Mouse (Mus musculus): ENCODE measurements at regions not wholly inside any gene's neighbourhood (a gene's known extent, or its start where the extent isn't known, plus 50 kb on each side); places are given as distances from the start of the nearest gene placed in this dataset.

DNA sequence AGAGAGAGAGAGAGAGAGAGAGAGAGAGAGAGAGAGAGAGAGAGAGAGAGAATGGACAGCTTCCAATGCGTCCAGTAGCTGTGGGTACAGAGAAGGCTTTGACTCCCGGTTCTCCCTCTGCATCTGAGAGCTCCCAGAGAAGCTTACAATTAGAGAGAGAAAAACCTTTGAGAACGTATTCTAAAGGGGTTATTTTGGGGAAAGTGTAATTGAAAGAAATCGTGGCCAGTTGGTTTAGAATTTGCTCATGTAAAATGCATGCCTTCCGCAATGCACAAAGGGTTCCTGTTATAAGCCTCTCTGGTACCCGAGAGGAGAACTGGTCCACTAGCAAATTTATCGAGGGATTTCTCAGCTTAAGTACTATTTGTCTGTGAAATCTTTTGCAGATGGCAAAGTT is 68.2 kb upstream of the Peli2 start:
- WGBS: 48% methylated on average over 7 of the region's 7 CpGs
- Histone ChIP-seq H3K9ac (ENCODE audit: low read length) (no peak overlapping the region), H3K4me2 (no peak overlapping the region), H3K27ac (ENCODE audit: low read depth, low read length) (no peak overlapping the region), H3K9me3 (ENCODE audit: control insufficient read depth, low read length) (no peaks in the 10 kb centered on the region; the same call in 1 of the 2 replicates), H3K27me3 (ENCODE audit: control insufficient read depth, insufficient read depth, low read length) (no peaks in the 10 kb centered on the region), H3K36me3 (ENCODE audit: control insufficient read depth, insufficient read depth, low read length) (no peaks in the 10 kb centered on the region), H3K4me3 (ENCODE audit: low read depth, low read length) (no peak overlapping the region), H3K4me1 (ENCODE audit: control insufficient read depth, insufficient read depth, low read length) (0 out of 2 replicates have a peak, but pooled peaks cover 3% of the 10 kb centered on the region)
- DNase-seq (ENCODE audit: low spot score, missing footprints) (no peak), ATAC-seq (ENCODE audit: low FRiP score) (no peak)

DNA sequence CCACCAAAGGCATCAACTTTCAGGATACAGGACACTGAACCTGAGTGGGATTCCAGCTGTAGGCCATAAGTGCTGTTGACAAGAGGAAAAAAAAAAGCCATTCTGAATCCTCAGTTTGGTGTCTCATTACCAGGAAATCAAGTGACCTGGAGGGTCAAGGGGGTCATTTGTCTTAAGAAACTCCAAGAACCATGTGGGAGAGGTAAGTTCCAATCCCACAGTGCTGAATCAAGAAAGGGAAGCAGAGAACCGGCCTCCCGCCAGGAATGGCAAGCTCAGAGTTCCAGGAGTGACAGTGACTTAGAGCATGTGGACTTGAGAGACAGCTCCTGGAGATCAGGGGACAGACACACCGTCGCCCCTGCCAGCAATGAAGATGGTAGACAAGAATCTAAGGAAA is 67.5 kb upstream of the Peli2 start:
- H3K4me3 ChIP-seq (ENCODE audit: low read depth, low read length): no peak overlapping the region
- H3K9ac ChIP-seq (ENCODE audit: low read length): no peak overlapping the region
- H3K4me2 ChIP-seq: no peak overlapping the region
- H3K36me3 ChIP-seq (ENCODE audit: control insufficient read depth, insufficient read depth, low read length): no peaks in the 10 kb centered on the region
- no peak for ATAC-seq (ENCODE audit: low FRiP score)
- 0 out of 2 replicates have a peak, but pooled peaks cover 3% of the 10 kb centered on the region for H3K4me1 ChIP-seq (ENCODE audit: control insufficient read depth, insufficient read depth, low read length)
- DNase-seq (ENCODE audit: low spot score, missing footprints): no peak
- H3K27me3 ChIP-seq (ENCODE audit: control insufficient read depth, insufficient read depth, low read length): no peaks in the 10 kb centered on the region
- H3K27ac ChIP-seq (ENCODE audit: low read depth, low read length): no peak overlapping the region
- H3K9me3 ChIP-seq (ENCODE audit: control insufficient read depth, low read length): no peaks in the 10 kb centered on the region; the same call in 1 of the 2 replicates
- 84% methylated on average over 4 of the region's 4 CpGs for WGBS

DNA sequence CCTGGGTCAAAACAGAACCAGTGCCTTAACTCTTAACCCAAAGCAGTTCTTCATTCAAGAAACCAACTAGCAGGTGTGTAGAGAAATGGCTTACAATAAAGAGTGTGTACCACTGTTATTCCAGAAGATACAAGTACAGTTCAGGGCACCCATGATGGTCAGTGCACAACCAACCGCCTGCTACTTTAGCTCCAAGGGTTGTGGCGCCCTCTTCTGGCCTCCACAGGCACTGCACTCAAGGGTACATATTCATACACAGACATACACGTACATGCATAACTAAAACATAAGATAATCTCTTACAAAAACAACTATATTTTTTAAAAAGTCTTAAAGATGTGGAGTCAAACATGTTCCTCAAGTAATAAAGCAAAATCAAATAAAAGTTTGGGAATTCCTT is 65.9 kb upstream of the Peli2 start:
- H3K4me3 ChIP-seq (ENCODE audit: low read depth, low read length): no peak overlapping the region
- H3K27ac ChIP-seq (ENCODE audit: low read depth, low read length): no peak overlapping the region
- H3K4me2 ChIP-seq: no peak overlapping the region
- no peaks in the 10 kb centered on the region for H3K36me3 ChIP-seq (ENCODE audit: control insufficient read depth, insufficient read depth, low read length)
- WGBS: 75% methylated on average over 3 of the region's 3 CpGs
- H3K9me3 ChIP-seq (ENCODE audit: control insufficient read depth, low read length): no peaks in the 10 kb centered on the region; the same call in 1 of the 2 replicates
- H3K9ac ChIP-seq (ENCODE audit: low read length): no peak overlapping the region
- no peaks in the 10 kb centered on the region for H3K27me3 ChIP-seq (ENCODE audit: control insufficient read depth, insufficient read depth, low read length)
- no peak for DNase-seq (ENCODE audit: low spot score, missing footprints)
- no peak for ATAC-seq (ENCODE audit: low FRiP score)
- H3K4me1 ChIP-seq (ENCODE audit: control insufficient read depth, insufficient read depth, low read length): peaks cover 3% of the 10 kb centered on the region; the same call in 1 of the 2 replicates

DNA sequence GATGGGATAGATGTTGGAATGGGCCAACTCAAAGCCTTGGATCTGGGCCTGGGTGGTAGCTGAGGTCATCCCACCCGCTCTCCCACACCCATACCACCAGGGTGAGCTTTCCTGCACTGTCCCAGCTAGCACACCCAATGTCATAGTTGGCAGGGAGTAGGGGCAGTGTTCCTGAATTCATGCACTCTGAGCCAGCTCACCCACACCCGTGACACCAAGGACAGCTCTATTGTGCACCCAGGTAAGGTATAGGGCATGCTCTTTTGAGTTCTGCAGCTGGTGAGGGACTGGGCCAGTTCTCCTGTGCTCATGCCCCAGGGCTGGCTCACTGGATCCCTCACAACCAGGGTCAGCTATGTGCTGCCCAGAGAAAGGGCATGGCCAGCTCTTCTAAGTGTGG is 64.8 kb upstream of the Peli2 start:
- WGBS: 77% methylated on average over 2 of the region's 2 CpGs
- H3K27ac ChIP-seq (ENCODE audit: low read depth, low read length): no peak overlapping the region

DNA sequence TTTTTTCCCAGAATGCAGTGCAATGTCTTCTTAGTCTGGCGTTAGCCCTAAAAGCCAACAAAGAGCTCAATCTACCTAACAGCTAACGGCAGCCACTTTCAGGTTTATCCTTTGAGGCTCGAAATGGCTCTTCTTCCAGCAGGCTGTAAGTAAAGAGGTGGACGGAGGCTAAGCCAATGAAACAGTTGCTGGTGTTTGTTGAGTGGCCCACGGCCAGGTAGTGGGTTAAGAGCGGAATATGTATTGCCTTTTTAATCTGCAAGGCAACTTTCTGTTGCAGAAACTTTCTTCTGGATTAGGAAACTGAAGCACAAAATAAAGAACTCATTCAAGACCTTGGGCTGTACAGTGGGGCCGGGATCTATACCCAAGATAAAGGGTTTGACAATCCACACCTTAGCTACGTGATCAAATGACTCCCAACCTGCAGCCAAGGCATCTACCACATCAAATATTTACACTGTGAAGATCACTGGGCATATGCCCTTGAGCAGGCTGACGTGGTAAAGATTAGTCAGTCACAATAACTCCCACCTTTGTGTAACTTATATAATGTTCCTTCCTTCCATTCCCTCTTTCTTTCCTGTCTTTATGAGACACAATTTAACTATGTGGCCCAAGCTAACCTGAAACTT is 62.3 kb upstream of the Peli2 start:
- ATAC-seq (ENCODE audit: low FRiP score) (no peak), DNase-seq (ENCODE audit: low spot score, missing footprints) (peak; percentile 73)
- no peaks in the 10 kb centered on the region for H3K27me3 ChIP-seq (ENCODE audit: control insufficient read depth, insufficient read depth, low read length)
- no peaks in the 10 kb centered on the region for H3K36me3 ChIP-seq (ENCODE audit: control insufficient read depth, insufficient read depth, low read length)
- H3K9ac ChIP-seq (ENCODE audit: low read length): no peak overlapping the region
- peaks cover 5% of the 10 kb centered on the region; the same call in 1 of the 2 replicates for H3K4me1 ChIP-seq (ENCODE audit: control insufficient read depth, insufficient read depth, low read length)
- H3K4me2 ChIP-seq: no peak overlapping the region
- no peaks in the 10 kb centered on the region; the same call in 1 of the 2 replicates for H3K9me3 ChIP-seq (ENCODE audit: control insufficient read depth, low read length)
- no peak overlapping the region for H3K27ac ChIP-seq (ENCODE audit: low read depth, low read length)
- no peak overlapping the region for H3K4me3 ChIP-seq (ENCODE audit: low read depth, low read length)
- 93% methylated on average over 9 of the region's 9 CpGs for WGBS

More for the DNA sequence above, 64.8 kb upstream of the Peli2 start:
- Histone ChIP-seq H3K9me3 (ENCODE audit: control insufficient read depth, low read length) (no peaks in the 10 kb centered on the region; the same call in 1 of the 2 replicates), H3K4me1 (ENCODE audit: control insufficient read depth, insufficient read depth, low read length) (peaks cover 8% of the 10 kb centered on the region; the same call in 1 of the 2 replicates), H3K9ac (ENCODE audit: low read length) (no peak overlapping the region), H3K36me3 (ENCODE audit: control insufficient read depth, insufficient read depth, low read length) (no peaks in the 10 kb centered on the region), H3K4me3 (ENCODE audit: low read depth, low read length) (no peak overlapping the region), H3K4me2 (no peak overlapping the region), H3K27me3 (ENCODE audit: control insufficient read depth, insufficient read depth, low read length) (no peaks in the 10 kb centered on the region)
- no peak for DNase-seq (ENCODE audit: low spot score, missing footprints)
- ATAC-seq (ENCODE audit: low FRiP score): no peak

DNA sequence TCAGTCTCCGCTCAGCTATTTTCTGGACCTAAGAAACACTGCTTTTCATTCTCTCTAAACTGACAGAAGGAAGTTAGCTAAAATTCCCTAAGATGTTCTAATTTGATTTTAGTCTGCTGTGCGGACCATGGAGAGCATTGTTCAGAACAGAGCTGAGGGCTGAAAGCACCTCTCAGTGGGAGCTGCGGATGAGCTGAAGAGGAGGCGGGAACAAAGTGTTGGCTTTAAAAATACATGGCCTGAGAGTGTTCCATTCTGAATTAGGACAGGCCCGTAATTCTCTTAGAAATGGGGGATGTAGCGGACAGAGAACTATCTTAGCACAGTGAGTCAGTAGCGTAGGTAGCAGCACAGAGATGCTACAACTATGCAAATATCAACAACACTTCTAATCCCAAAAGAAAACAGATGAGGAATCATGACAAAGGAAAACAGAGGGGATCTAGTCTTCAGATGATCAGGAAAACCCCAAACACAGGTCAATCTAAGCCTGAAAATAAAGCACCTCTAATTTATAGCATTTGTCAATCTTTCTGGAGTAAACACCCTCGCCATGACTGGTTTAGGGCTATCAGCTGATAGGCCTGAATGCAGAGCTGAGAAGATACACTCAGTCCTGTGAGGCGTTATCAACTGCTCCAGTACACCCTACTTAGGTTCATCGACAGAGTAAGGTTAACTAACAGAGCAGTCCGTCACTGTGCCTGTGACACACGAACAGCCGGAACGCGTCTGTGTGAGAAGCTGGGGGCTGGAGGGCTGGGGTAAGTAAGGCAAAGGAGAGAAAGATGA is 60.8 kb upstream of the Peli2 start:
- Histone ChIP-seq H3K9me3 (ENCODE audit: control insufficient read depth, low read length) (no peaks in the 10 kb centered on the region), H3K4me1 (ENCODE audit: control insufficient read depth, insufficient read depth, low read length) (peaks cover 5% of the 10 kb centered on the region; the same call in 1 of the 2 replicates), H3K36me3 (ENCODE audit: control insufficient read depth, insufficient read depth, low read length) (no peaks in the 10 kb centered on the region), H3K9ac (ENCODE audit: low read length) (no peak overlapping the region), H3K27me3 (ENCODE audit: control insufficient read depth, insufficient read depth, low read length) (no peaks in the 10 kb centered on the region), H3K4me2 (no peak overlapping the region), H3K27ac (ENCODE audit: low read depth, low read length) (no peak overlapping the region), H3K4me3 (ENCODE audit: low read depth, low read length) (no peak overlapping the region)
- DNase-seq (ENCODE audit: low spot score, missing footprints) (peak; percentile 79), ATAC-seq (ENCODE audit: low FRiP score) (no peak)
- 48% methylated on average over 15 of the region's 15 CpGs for WGBS

DNA sequence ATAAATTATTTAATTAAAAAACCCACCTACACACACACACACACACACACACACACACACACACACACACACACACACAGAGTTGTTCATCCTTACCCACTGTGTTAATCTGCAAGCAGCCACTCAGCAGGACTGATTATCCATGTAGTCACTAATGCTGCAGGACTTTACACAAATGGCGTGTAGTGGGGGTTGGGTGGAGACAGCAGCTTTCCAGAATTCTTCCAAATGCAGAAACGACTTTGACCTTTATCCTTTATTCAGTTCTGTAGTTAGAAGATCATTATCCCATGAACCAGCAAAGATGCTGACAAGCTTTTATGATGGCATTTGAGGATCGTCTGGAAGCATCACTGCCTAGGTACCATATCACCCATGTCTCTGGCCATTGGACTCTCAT is 52.0 kb upstream of the Peli2 start:
- no peak for DNase-seq (ENCODE audit: low spot score, missing footprints)
- no peak for ATAC-seq (ENCODE audit: low FRiP score)
- Histone ChIP-seq H3K4me2 (no peak overlapping the region), H3K27ac (ENCODE audit: low read depth, low read length) (no peak overlapping the region), H3K4me1 (ENCODE audit: control insufficient read depth, insufficient read depth, low read length) (peaks cover 6% of the 10 kb centered on the region), H3K36me3 (ENCODE audit: control insufficient read depth, insufficient read depth, low read length) (no peaks in the 10 kb centered on the region), H3K4me3 (ENCODE audit: low read depth, low read length) (no peak overlapping the region), H3K9me3 (ENCODE audit: control insufficient read depth, low read length) (no peaks in the 10 kb centered on the region), H3K27me3 (ENCODE audit: control insufficient read depth, insufficient read depth, low read length) (no peaks in the 10 kb centered on the region), H3K9ac (ENCODE audit: low read length) (no peak overlapping the region)
- WGBS: 84% methylated on average over 3 of the region's 3 CpGs
